Mouse (Mus musculus) hindbrain, embryonic 15.5 days (tissue): Measurements from ENCODE around the gene Ptgr1. TPM values are rescaled to one million over a fixed set of nuclear protein-coding genes. Genes with fewer than 3 reads are reported as not detected.

Experiments
- ATAC-seq: fragments of 200-750 bp; cut with Nextera tagmentation; 2 replicates; pipeline ENCODE4 v1.8.0; 2017; ENCODE audit warnings: low read depth, moderate number of reproducible peaks, moderate TSS enrichment; ENCODE audit not compliant: low FRiP score
- H3K27ac ChIP-seq: fragments of 300-500 bp; sonication (generic); replicated peaks from 2 replicates; pipeline ENCODE4 v1.5.1; 2015; ENCODE audit warnings: mild to moderate bottlenecking, inconsistent platforms
- H3K27me3 ChIP-seq: fragments of 300-500 bp; sonication (generic); 2 replicates; pipeline ENCODE4 v1.6.1; 2015; ENCODE audit warnings: control low read depth, inconsistent platforms
- H3K36me3 ChIP-seq: fragments of 300-500 bp; sonication (generic); 2 replicates; pipeline ENCODE4 v1.6.1; 2015; ENCODE audit warnings: control low read depth, inconsistent platforms
- H3K4me1 ChIP-seq: fragments of 300-500 bp; sonication (generic); replicated peaks from 2 replicates; pipeline ENCODE4 v1.6.1; 2015; ENCODE audit warnings: control low read depth, inconsistent platforms
- H3K4me2 ChIP-seq: fragments of 300-500 bp; sonication (generic); 2 replicates; pipeline ENCODE4 v1.6.1; 2015; ENCODE audit warnings: moderate library complexity, mild to moderate bottlenecking, inconsistent platforms
- H3K4me3 ChIP-seq: fragments of 300-500 bp; sonication (generic); 2 replicates; pipeline ENCODE4 v1.5.1; 2015; ENCODE audit warnings: mild to moderate bottlenecking, inconsistent platforms
- H3K9ac ChIP-seq: fragments of 300-500 bp; sonication (generic); 2 replicates; pipeline ENCODE4 v1.6.1; 2015; ENCODE audit warnings: inconsistent platforms
- H3K9me3 ChIP-seq: fragments of 300-500 bp; sonication (generic); 2 replicates; pipeline ENCODE4 v1.6.1; 2016; ENCODE audit warnings: control low read depth, inconsistent platforms
- WGBS: fragments of 180-500 bp; shearing (Covaris S2); methylation state at CpG from one replicate; pipeline ENCODE4 v1.1.7; 2015; 5-methylcytosine and 5-hydroxymethylcytosine counted together
- polyA plus RNA-seq: library from polyadenylated mRNA; unstranded; fragments of >200 nt; fragmentation: Nextera tagmentation; extraction: Ambion mirVana; gene quantifications from 2 replicates; pipeline ENCODE4 v1.2.1, GENCODE M21; 2015

Gene Ptgr1
- polyA plus RNA-seq, 1 experiment from 2014 or later, result 5.2 TPM

DNA sequence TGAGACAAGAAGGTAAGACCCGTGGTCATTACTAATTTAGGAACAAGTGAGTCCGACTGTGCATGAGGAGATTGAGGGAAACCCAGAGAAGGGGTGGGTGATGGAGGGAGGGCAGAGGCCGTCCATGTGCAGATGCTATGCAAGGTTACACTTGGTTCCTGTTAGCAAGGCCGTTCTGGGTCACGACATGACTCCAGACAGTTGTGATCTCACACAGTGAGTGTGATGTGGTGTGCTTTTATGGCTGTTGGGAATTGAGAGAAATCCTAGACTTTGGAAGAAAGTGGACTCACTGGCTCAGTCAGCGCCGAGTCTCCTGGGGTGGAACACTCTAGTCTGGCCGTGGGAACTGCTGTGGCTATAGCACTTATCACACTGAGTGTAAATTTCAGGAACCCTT, 19.3 kb upstream of the Ptgr1 start:
- H3K27ac ChIP-seq, result no peak overlapping the region
- peaks cover 27% of the 10 kb centered on the region for H3K4me1 ChIP-seq
- no peaks in the 10 kb centered on the region for H3K36me3 ChIP-seq
- no peak overlapping the region for H3K9ac ChIP-seq
- no peak overlapping the region for H3K4me2 ChIP-seq
- H3K9me3 ChIP-seq, result no peaks in the 10 kb centered on the region
- H3K27me3 ChIP-seq, result no peaks in the 10 kb centered on the region
- no peak for ATAC-seq
- no peak overlapping the region for H3K4me3 ChIP-seq
- 69% methylated on average over 8 of the region's 8 CpGs for WGBS

GRCm38 (mm10) chr4:59003806-59004200, 16.9 kb upstream of the Ptgr1 start:
- H3K4me2 ChIP-seq, result peak overlapping the region; percentile 63
- 32% methylated on average over 7 of the region's 7 CpGs for WGBS
- no peak overlapping the region for H3K27ac ChIP-seq
- H3K9ac ChIP-seq, result peak overlapping the region; percentile 85
- no peaks in the 10 kb centered on the region for H3K27me3 ChIP-seq
- peak overlapping the region; percentile 78 for H3K4me3 ChIP-seq
- no peaks in the 10 kb centered on the region for H3K36me3 ChIP-seq
- ATAC-seq, result no peak
- H3K4me1 ChIP-seq, result peaks cover 27% of the 10 kb centered on the region
- H3K9me3 ChIP-seq, result no peaks in the 10 kb centered on the region

GRCm38 (mm10) chr4:59002948-59003805, 16.3 kb upstream of the Ptgr1 start, which contains the start of gene Gm20503:
Gene Gm20503 (plus strand): TSS chr4:59003210.
- Histone ChIP-seq H3K27me3 (no peaks in the 10 kb centered on the region), H3K4me1 (peaks cover 27% of the 10 kb centered on the region), H3K9me3 (no peaks in the 10 kb centered on the region), H3K36me3 (no peaks in the 10 kb centered on the region), H3K9ac (peak within 1 kb of the TSS; percentile 85), H3K27ac (peak within 1 kb of the TSS; percentile 90), H3K4me2 (peak within 1 kb of the TSS; percentile 63), H3K4me3 (peak within 1 kb of the TSS; percentile 78)
- ATAC-seq, result peak; percentile 99
- under 1% methylated on average over 88 of the region's 89 CpGs for WGBS

DNA sequence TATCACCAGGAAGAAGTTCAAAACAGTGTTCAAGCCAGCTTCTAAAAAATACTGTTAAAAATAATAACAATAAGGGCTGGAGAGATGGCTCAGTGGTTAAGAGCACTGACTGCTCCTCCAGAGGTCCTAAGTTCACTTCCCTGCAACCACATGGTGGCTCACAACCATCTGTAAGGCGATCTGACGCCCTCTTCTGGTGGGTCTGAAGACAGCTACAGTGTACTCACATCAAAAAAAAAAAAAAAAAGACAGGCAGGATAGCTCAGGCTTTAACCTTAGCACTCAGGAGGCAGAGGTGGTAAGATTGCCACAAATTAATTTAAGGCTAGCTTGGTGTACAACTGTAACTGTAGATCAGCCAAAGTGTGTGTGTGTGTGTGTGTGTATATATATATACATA, 13.7 kb upstream of the Ptgr1 start:
- no peaks in the 10 kb centered on the region for H3K27me3 ChIP-seq
- H3K4me2 ChIP-seq, result no peak overlapping the region
- H3K36me3 ChIP-seq, result no peaks in the 10 kb centered on the region
- no peak overlapping the region for H3K27ac ChIP-seq
- no peaks in the 10 kb centered on the region for H3K9me3 ChIP-seq
- ATAC-seq, result no peak
- 2% methylated on average over 2 of the region's 2 CpGs for WGBS
- no peak overlapping the region for H3K9ac ChIP-seq
- peaks cover 24% of the 10 kb centered on the region for H3K4me1 ChIP-seq
- no peak overlapping the region for H3K4me3 ChIP-seq

- Histone ChIP-seq H3K27ac (no peak overlapping the region), H3K9me3 (no peaks in the 10 kb centered on the region), H3K27me3 (no peaks in the 10 kb centered on the region), H3K4me2 (no peak overlapping the region), H3K36me3 (no peaks in the 10 kb centered on the region), H3K4me1 (peaks cover 15% of the 10 kb centered on the region), H3K9ac (no peak overlapping the region), H3K4me3 (no peak overlapping the region)
- no peak for ATAC-seq
- WGBS, result 5% methylated on average over 2 of the region's 2 CpGs
These were observed 12.8 kb upstream of the Ptgr1 start for GRCm38 (mm10) chr4:58999686-59000085.

- Histone ChIP-seq H3K9ac (no peak overlapping the region), H3K27me3 (no peaks in the 10 kb centered on the region), H3K27ac (no peak overlapping the region), H3K36me3 (no peaks in the 10 kb centered on the region), H3K4me2 (no peak overlapping the region), H3K9me3 (no peaks in the 10 kb centered on the region), H3K4me3 (no peak overlapping the region), H3K4me1 (peaks cover 5% of the 10 kb centered on the region; the same call in 1 of the 2 replicates)
- ATAC-seq, result no peak
- WGBS, result 83% methylated on average over 1 of the region's 1 CpGs
These were observed 11.8 kb upstream of the Ptgr1 start for GRCm38 (mm10) chr4:58998688-58999087.

DNA sequence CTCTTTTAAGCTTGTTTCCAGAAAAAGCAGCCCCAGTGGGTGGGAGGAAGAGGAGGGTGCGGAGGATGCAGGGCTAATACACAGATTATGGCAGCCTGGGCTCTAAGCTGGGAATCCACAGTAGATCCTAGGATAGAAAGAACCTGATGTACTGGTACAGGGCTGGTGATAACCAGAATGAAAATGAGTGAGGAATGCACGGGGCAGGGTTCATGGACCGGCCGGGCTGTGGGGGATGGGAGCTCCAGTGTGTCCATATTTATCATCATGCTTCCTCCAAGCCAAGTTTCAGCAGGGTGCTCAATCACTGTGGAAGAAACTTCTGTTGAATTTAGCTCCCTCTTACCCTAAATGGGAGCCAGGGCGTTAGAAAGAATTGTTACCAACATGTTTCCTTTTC, 10.2 kb upstream of the Ptgr1 start:
- H3K9ac ChIP-seq, result no peak overlapping the region
- H3K4me2 ChIP-seq, result no peak overlapping the region
- H3K36me3 ChIP-seq, result no peaks in the 10 kb centered on the region
- H3K27me3 ChIP-seq, result no peaks in the 10 kb centered on the region
- no peaks in the 10 kb centered on the region for H3K9me3 ChIP-seq
- H3K27ac ChIP-seq, result no peak overlapping the region
- H3K4me3 ChIP-seq, result no peak overlapping the region
- ATAC-seq, result no peak
- WGBS, result 76% methylated on average over 5 of the region's 5 CpGs
- no peaks in the 10 kb centered on the region for H3K4me1 ChIP-seq

DNA sequence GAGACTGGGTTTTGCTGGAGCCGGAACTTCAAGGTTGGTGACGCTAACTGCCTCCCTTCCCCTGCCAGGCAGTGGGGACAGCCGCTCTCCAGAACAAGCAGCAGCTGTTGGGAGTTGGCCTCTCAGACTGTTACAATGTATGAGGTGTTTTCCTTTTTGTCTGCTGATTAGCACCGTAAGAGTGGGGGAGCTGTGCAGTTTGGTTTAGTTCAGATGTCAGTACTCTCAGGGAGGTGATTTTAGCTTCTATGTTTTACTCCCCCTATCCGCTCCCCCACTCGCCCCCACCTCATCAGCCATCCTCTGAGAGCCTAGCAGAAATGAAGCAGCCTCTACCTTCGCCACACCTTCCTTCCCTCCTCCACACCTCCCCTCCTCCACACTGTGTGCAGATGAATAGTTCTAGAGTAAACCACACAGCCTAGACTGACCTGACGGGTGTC, 8.4 kb upstream of the Ptgr1 start:
- no peak overlapping the region for H3K4me2 ChIP-seq
- no peaks in the 10 kb centered on the region for H3K36me3 ChIP-seq
- H3K4me3 ChIP-seq, result no peak overlapping the region
- H3K27me3 ChIP-seq, result no peaks in the 10 kb centered on the region
- no peaks in the 10 kb centered on the region for H3K4me1 ChIP-seq
- ATAC-seq, result no peak
- no peak overlapping the region for H3K27ac ChIP-seq
- WGBS, result 82% methylated on average over 8 of the region's 8 CpGs
- H3K9ac ChIP-seq, result no peak overlapping the region
- H3K9me3 ChIP-seq, result no peaks in the 10 kb centered on the region

- no peak within 1 kb of the TSS for H3K4me3 ChIP-seq
- no peaks in the 10 kb centered on the region for H3K27me3 ChIP-seq
- no peaks in the 10 kb centered on the region for H3K4me1 ChIP-seq
- no peaks in the 10 kb centered on the region for H3K36me3 ChIP-seq
- H3K4me2 ChIP-seq, result no peak within 1 kb of the TSS
- H3K9me3 ChIP-seq, result no peaks in the 10 kb centered on the region
- 93% methylated on average over 4 of the region's 4 CpGs for WGBS
- H3K9ac ChIP-seq, result no peak within 1 kb of the TSS
- H3K27ac ChIP-seq, result no peak within 1 kb of the TSS
- ATAC-seq, result no peak
These were observed 7.8 kb upstream of the Ptgr1 start, which contains the start of gene Dnajc25 for GRCm38 (mm10) chr4:58994762-58995161. Gene Dnajc25 (plus strand): TSS chr4:58995062.

GRCm38 (mm10) chr4:58992195-58992594, 5.3 kb upstream of the Ptgr1 start:
- Histone ChIP-seq H3K36me3 (no peaks in the 10 kb centered on the region), H3K4me3 (no peak overlapping the region), H3K4me2 (no peak overlapping the region), H3K27me3 (no peaks in the 10 kb centered on the region), H3K9me3 (no peaks in the 10 kb centered on the region), H3K4me1 (no peaks in the 10 kb centered on the region; the same call in 1 of the 2 replicates), H3K27ac (no peak overlapping the region), H3K9ac (no peak overlapping the region)
- 81% methylated on average over 5 of the region's 5 CpGs for WGBS
- ATAC-seq, result no peak

DNA sequence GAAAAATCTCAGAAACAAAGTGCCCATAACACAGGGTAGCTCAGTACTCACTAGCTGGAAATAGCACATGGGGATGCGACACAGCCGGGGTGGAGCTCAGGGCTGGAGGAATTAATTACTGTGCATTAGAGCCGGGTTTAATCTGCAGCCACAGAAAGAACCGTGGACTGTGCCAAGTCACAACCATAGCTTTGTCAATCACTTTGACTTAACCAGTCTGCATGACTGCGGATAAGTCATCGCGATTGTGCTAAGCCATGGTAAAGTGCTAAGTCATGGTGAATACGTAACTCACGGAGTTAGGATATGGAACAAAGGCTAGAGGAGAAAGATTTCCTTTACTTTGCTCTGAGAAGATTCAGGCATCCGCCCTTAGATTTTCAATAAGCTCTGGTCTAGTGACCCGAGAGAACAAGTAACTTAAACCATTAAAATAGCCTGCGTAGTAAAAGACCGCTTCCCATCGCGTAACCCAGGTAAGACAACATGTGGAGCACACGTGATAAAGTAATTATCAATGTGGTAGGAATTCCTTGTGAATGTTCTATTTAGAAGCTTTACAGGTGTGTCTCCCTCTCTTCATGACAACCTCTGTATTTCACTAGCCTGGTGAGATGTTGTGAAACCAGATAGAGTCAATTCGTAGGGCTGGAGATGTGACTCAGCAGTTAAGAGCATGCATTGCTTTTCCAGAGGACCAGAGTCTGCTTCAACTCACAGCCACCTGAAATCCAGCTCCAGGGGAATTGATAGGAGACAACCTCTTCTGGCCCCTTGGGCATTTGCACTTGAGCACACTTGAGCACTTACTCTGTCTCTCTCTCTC, 3.9 kb upstream of the Ptgr1 start:
- H3K4me1 ChIP-seq, result no peaks in the 10 kb centered on the region; the same call in 1 of the 2 replicates
- no peaks in the 10 kb centered on the region for H3K36me3 ChIP-seq
- no peak overlapping the region for H3K9ac ChIP-seq
- H3K4me2 ChIP-seq, result no peak overlapping the region
- H3K27ac ChIP-seq, result no peak overlapping the region
- H3K27me3 ChIP-seq, result no peaks in the 10 kb centered on the region
- H3K9me3 ChIP-seq, result no peaks in the 10 kb centered on the region
- no peak for ATAC-seq
- 85% methylated on average over 17 of the region's 17 CpGs for WGBS
- no peak overlapping the region for H3K4me3 ChIP-seq

GRCm38 (mm10) chr4:58989303-58989898, 2.5 kb upstream of the Ptgr1 start:
- ATAC-seq, result no peak
- Histone ChIP-seq H3K27me3 (no peaks in the 10 kb centered on the region), H3K9ac (no peak overlapping the region), H3K4me1 (no peaks in the 10 kb centered on the region; the same call in 1 of the 2 replicates), H3K27ac (no peak overlapping the region), H3K4me3 (no peak overlapping the region), H3K9me3 (no peaks in the 10 kb centered on the region), H3K36me3 (no peaks in the 10 kb centered on the region), H3K4me2 (no peak overlapping the region)
- WGBS, result 78% methylated on average over 7 of the region's 7 CpGs
